Mouse (Mus musculus) right cerebral cortex, postnatal 14 days (tissue): ENCODE measurements at regions not wholly inside any gene's neighbourhood (a gene's known extent, or its start where the extent isn't known, plus 50 kb on each side); places are given as distances from the start of the nearest gene placed in this dataset.

Experiments
- DNase-seq: peaks from one replicate; pipeline ENCODE4 v3.0.0; 2022

DNA sequence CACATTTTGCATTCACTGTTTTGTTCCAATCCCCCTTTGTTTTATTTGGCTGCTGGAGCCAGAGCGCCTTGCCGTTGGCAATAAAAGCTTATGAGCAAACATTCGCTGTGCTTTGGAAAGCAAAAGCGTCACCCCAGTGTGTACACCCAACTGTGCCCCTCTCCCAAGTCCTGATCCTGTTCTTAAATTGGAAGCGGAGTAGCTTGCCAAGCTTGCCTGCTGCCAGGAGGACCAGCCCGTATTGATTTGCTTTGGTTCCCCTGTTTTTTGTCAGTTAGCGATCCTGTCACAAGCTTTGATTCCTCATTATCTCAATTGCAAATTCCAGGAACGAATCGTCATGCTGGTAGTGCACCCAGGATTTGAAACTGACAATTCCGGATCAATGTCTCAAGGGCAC, 917.5 kb downstream of the Olfm4 start:
- peak; percentile 4 for DNase-seq

GRCm38 (mm10) chr14:80901759-80902163, 917.9 kb downstream of the Olfm4 start:
- peak; percentile 7 for DNase-seq

- DNase-seq: no peak
These were observed 932.1 kb downstream of the Olfm4 start for GRCm38 (mm10) chr14:80916031-80916430.

DNA sequence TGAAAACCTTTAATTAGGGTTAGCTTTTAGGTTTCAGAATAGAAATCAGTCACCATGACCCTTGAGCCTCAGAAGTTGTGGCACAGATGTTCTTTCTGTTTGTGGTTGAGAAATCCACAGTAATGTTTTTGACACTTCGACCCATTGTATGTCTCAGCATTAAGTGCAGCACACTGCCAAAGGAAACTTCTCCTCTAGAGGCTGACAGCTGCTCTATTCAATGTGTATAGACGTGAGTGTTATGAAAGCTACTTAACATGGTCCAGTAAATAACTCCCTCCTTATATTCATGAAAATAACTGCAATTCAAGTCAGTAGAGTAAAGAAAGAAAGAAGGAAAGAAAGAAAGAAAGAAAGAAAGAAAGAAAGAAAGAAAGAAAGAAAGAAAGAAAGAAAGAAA, 939.9 kb downstream of the Olfm4 start:
- no peak for DNase-seq

- DNase-seq: no peak
These were observed 976.1 kb downstream of the Olfm4 start for GRCm38 (mm10) chr14:80959966-80960365.

- DNase-seq: no peak
These were observed 991.9 kb downstream of the Olfm4 start for GRCm38 (mm10) chr14:80975795-80976194.

- no peak for DNase-seq
These were observed 992.8 kb downstream of the Olfm4 start for GRCm38 (mm10) chr14:80976662-80977061.

- no peak for DNase-seq
These were observed 995.6 kb downstream of the Olfm4 start for GRCm38 (mm10) chr14:80979475-80979874.

- no peak for DNase-seq
These were observed 1006.3 kb downstream of the Olfm4 start for GRCm38 (mm10) chr14:80990192-80990591.

DNA sequence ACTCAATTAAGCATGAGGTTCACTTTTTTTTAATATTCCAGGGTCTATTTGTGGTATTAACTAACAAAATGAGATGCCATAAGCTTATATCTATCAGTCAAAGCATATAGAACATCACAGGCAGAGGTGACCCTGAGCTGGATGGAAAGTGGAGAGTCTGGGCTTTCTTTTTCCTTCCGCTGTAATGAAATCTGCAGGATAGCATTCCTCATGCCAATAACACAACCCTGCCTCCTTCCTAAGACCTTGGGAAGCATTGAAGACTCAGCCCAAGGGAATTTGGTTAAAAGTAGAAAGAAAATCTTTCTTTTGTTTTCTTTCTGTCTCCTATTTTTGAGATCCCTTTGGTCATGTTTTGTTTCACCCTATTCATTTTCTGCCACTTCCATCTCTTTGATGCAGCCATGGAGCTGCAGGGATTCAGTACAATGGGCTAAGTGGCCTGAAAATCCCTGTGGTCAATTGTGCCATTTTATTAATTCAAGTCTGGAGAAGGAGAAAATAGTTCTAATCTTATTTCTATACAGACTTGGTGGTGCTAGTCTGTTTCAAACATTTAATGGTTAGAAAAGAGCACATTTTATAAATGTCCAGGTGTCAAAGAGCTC, 1006.9 kb downstream of the Olfm4 start:
- DNase-seq: no peak

- DNase-seq: no peak
These were observed 1015.1 kb downstream of the Olfm4 start for GRCm38 (mm10) chr14:80999030-80999429.

DNA sequence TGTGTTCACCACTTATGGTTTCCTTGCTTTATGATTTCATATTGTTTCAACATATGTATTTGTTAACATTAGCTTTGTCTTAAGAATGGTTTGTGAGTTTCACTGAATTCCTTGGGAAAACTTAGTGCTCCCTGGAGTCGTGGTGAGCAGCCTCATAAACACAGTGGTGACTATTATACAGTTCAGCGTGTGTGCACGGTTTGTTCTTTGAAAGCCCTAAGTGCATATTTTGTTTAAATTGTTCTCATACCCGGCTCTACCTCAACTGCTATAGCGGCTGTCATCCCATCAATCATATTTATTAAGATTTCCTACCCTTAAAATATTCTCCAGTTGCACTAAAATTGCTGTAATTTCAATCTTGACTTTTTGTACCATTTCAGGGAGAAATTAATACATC, 1029.3 kb downstream of the Olfm4 start:
- no peak for DNase-seq

- no peak for DNase-seq
These were observed 1047.6 kb downstream of the Olfm4 start for GRCm38 (mm10) chr14:81031475-81031874.

DNA sequence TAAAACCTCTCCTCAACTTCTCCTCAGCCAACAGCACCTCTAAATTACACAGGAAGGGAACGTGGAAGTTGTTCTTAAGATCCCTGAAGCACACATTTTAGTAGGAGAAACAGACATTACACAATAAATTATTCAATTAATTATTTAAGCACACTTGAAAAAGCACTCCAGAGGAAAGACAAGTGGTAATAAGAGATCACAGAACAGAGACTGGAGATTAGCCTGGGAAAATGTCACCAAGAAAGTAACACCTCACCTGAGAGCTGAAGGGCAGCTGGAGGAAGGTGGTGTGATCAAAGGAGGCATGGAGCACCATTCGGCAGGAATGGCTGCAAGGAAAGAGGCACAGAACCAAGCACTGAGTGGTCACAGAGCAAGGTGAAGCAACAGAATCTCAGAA, 1053.8 kb downstream of the Olfm4 start:
- no peak for DNase-seq

DNA sequence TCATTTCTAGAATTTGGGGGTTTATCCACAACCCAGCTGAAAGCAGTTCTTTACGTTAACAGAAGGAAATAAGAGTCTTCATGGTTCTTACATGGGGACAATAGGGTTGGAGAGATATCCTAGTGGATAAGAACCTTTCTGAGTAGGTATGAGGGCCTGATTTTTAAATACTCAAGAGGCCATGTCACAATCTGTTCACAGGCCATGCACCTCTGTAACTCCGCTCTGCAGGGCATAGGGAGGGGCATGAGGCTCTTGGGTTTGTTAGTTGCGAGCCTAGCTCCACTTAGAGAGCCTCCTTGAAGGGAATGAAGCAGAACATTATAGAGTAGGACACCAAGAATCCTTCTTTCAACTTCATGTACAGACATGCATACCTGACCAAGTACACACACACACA, 1054.2 kb downstream of the Olfm4 start:
- DNase-seq: no peak
